Mouse (Mus musculus): ENCODE results near the gene Pigyl. TPM values are rescaled to one million over a fixed set of nuclear protein-coding genes. Genes with fewer than 3 reads are reported as not detected.
"Not testable (repeated sequence)": the region's sequence is repeated elsewhere in the genome, so short reads cannot be mapped to it uniquely, and the experiment has no call there.

The Pigyl gene
- polyA plus RNA-seq, 1 experiment from 2014 or later = 123 TPM

DNA sequence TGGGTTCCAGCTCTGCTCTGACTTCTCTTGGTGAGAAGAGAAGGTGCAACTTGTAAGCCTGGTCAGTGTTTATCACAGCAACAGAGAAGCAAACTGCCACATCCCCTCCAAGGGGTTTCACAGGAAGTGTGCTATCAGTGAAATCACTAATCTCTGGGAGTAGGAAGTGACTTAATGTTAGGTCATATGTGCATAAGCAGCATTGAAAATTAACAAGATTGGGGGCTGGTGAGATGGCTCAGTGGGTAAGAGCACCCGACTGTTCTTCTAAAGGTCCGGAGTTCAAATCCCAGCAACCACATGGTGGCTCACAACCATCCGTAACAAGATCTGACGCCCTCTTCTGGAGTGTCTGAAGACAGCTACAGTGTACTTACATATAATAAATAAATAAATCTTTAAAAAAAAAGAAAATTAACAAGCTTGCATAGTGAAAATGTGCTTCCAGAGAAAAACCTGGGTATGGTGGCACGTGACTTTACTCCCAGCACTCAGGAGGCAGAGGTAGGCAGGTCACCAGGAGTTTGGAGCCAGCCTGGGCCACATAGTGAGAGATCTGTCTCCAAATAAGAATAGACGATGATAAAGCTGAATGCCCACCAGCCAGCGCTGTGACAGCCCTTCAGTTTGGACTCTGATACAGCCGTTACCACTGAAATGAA lies 12.2 kb upstream of the Pigyl start:
- ATAC-seq = no peak
- Histone ChIP-seq H3K27ac (ENCODE audit: low read depth, low read length) (no peak overlapping the region), H3K27me3 (replicated peaks; ENCODE audit: control insufficient read depth, insufficient read depth, low read length) (no peaks in the 10 kb centered on the region), H3K4me3 (ENCODE audit: low read depth, low read length) (no peak overlapping the region), H3K4me2 (replicated peaks; ENCODE audit: low read depth) (no peak overlapping the region), H3K9ac (ENCODE audit: low read depth, low read length) (no peak overlapping the region), H3K9me3 (ENCODE audit: control insufficient read depth) (no peaks in the 10 kb centered on the region), H3K4me1 (replicated peaks; ENCODE audit: control insufficient read depth, insufficient read depth, low read length) (no peaks in the 10 kb centered on the region), H3K36me3 (ENCODE audit: control insufficient read depth, insufficient read depth) (no peaks in the 10 kb centered on the region)
- whole genome bisulfite sequencing = 86% methylated on average over 6 of the region's 8 CpGs
- TF ChIP-seq CTCF (IDR thresholded peaks at IDR 0.05; ENCODE audit: low read depth) = no peak

DNA sequence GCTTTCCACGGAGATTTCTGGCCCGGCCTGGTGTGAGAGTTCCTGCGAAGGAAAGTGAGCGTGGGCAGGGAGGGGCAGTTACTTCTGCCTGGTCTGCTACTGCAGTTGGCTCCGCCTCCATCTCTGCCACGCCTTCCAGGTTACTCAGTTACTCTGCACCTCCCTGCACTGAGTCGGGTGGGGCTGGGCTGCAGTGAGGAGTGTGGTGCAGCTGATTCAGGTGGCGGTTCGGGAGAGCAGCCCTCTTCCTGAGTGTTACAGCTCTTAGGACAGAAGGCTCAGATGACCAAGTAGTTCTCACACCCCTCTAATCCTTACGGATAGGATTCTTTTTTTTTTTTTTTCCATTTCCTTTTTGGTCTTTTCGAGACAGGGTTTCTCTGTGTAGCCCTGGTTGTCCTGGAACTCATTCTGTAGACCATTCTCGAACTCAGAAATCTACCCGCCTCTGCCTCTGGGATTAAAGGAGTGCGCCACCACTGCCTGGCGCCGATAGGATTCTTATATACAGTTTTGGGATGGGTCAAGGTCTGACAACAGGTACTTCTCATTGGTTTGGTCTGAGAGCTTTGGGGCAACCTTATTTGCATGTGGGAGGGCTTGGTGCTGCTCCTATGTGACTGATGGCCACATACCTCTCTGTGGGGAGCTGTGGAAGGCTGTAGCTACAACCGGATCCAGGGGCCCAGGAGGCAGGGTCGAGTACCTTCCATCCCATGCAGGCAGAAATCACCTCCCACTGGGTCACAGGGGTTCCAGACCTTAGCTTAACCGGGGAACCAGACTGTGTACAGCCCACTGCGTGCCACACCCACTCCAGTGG lies 7.0 kb upstream of the Pigyl start:
- no peak for TF ChIP-seq CTCF (IDR thresholded peaks at IDR 0.05; ENCODE audit: low read depth)
- peak; percentile 76 for ATAC-seq
- H3K36me3 ChIP-seq (ENCODE audit: control insufficient read depth, insufficient read depth) = no peaks in the 10 kb centered on the region
- H3K4me2 ChIP-seq (replicated peaks; ENCODE audit: low read depth) = peak overlapping the region; percentile 43
- H3K4me1 ChIP-seq (replicated peaks; ENCODE audit: control insufficient read depth, insufficient read depth, low read length) = no peaks in the 10 kb centered on the region
- H3K27me3 ChIP-seq (replicated peaks; ENCODE audit: control insufficient read depth, insufficient read depth, low read length) = no peaks in the 10 kb centered on the region
- WGBS = 58% methylated on average over 20 of the region's 20 CpGs
- H3K9ac ChIP-seq (ENCODE audit: low read depth, low read length) = no peak overlapping the region
- peak overlapping the region; percentile 84 for H3K27ac ChIP-seq (ENCODE audit: low read depth, low read length)
- H3K9me3 ChIP-seq (ENCODE audit: control insufficient read depth) = no peaks in the 10 kb centered on the region
- H3K4me3 ChIP-seq (ENCODE audit: low read depth, low read length) = no peak overlapping the region

DNA sequence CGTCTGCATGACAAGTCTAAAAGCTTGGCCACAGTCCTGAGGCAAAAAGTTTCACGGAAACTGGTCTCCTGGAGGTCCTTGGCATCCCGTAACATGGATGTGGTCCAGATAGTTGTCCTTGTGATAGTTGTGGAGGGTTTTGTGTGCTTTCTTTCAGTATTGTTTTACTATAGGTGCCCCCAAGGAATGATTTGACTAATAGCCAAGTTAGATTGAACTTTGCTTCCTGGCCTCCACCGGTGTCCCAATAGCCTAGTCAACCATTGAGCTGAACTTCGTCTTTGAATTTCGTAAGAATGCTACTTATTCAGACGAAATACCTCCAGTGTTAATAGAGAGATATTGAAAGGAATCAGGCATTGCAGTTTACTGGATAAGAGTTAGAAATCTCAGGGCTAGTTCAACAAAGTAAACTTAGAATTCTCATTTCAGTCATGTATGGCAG lies 6.4 kb upstream of the Pigyl start:
- not testable (repeated sequence) for H3K9ac ChIP-seq (ENCODE audit: low read depth, low read length); H3K27me3 ChIP-seq (replicated peaks; ENCODE audit: control insufficient read depth, insufficient read depth, low read length); H3K4me3 ChIP-seq (ENCODE audit: low read depth, low read length); H3K36me3 ChIP-seq (ENCODE audit: control insufficient read depth, insufficient read depth); H3K4me1 ChIP-seq (replicated peaks; ENCODE audit: control insufficient read depth, insufficient read depth, low read length); H3K9me3 ChIP-seq (ENCODE audit: control insufficient read depth)
- peak; percentile 77 for ATAC-seq
- 55% methylated on average over 7 of the region's 7 CpGs for WGBS
- H3K27ac ChIP-seq (ENCODE audit: low read depth, low read length) = peak overlapping the region; percentile 84
- peak overlapping the region; percentile 43 for H3K4me2 ChIP-seq (replicated peaks; ENCODE audit: low read depth)

DNA sequence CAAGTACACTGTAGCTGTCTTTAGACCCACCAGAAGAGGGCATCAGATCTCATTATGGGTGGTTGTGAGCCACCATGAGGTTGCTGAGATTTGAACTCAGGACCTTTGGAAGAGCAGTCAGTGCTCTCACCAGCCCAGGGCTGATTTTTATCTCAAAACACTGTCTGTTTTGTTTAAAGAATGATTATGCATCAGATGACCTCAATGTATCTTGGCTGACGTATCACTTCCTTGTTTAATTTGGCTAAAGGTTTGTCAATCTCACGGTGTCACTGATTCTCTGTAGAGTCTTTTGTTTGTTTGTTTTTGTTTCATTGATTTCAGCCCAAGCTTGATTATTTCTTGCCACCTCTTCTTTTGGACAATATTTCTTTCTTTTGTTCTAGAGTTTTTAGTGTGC lies 5.7 kb upstream of the Pigyl start:
- no peak for ATAC-seq
- H3K4me2 ChIP-seq (replicated peaks; ENCODE audit: low read depth) = no peak overlapping the region
- no peaks in the 10 kb centered on the region for H3K36me3 ChIP-seq (ENCODE audit: control insufficient read depth, insufficient read depth)
- peak; percentile 29; the same call in 1 of the 2 replicates for TF ChIP-seq CTCF (IDR thresholded peaks at IDR 0.05; ENCODE audit: low read depth)
- H3K4me3 ChIP-seq (ENCODE audit: low read depth, low read length) = no peak overlapping the region
- no peaks in the 10 kb centered on the region for H3K9me3 ChIP-seq (ENCODE audit: control insufficient read depth)
- peak overlapping the region; percentile 84 for H3K27ac ChIP-seq (ENCODE audit: low read depth, low read length)
- 44% methylated on average over 2 of the region's 2 CpGs for WGBS
- H3K27me3 ChIP-seq (replicated peaks; ENCODE audit: control insufficient read depth, insufficient read depth, low read length) = no peaks in the 10 kb centered on the region
- H3K9ac ChIP-seq (ENCODE audit: low read depth, low read length) = no peak overlapping the region
- no peaks in the 10 kb centered on the region; the same call in 1 of the 2 replicates for H3K4me1 ChIP-seq (replicated peaks; ENCODE audit: control insufficient read depth, insufficient read depth, low read length)

DNA sequence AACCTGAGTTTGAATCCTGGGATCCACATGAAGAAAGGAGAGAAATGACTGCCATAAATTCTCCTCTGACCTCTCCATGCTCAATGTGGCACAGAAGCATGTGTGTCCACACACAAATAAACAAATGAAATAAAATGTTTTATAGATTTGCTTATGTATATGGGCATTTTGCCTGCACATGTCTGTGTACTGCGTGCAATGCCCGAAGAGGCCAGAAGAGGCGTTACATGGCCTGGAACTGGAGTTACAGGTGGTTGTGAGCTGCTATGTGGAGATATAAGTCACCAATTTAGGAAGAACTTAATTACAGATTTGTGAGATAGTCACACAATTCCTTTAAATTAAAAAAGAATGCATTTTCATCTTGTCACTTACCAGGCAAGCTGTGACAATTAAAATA lies 2.8 kb upstream of the Pigyl start:
- no peaks in the 10 kb centered on the region for H3K9me3 ChIP-seq (ENCODE audit: control insufficient read depth)
- 84% methylated on average over 3 of the region's 3 CpGs for WGBS
- H3K36me3 ChIP-seq (ENCODE audit: control insufficient read depth, insufficient read depth) = peaks cover 7% of the 10 kb centered on the region; the same call in 1 of the 2 replicates
- no peak overlapping the region for H3K4me2 ChIP-seq (replicated peaks; ENCODE audit: low read depth)
- no peaks in the 10 kb centered on the region; the same call in 1 of the 2 replicates for H3K4me1 ChIP-seq (replicated peaks; ENCODE audit: control insufficient read depth, insufficient read depth, low read length)
- H3K4me3 ChIP-seq (ENCODE audit: low read depth, low read length) = no peak overlapping the region
- H3K9ac ChIP-seq (ENCODE audit: low read depth, low read length) = no peak overlapping the region
- TF ChIP-seq CTCF (IDR thresholded peaks at IDR 0.05; ENCODE audit: low read depth) = no peak; the same call in 1 of the 2 replicates
- H3K27me3 ChIP-seq (replicated peaks; ENCODE audit: control insufficient read depth, insufficient read depth, low read length) = no peaks in the 10 kb centered on the region
- no peak for ATAC-seq
- no peak overlapping the region for H3K27ac ChIP-seq (ENCODE audit: low read depth, low read length)

DNA sequence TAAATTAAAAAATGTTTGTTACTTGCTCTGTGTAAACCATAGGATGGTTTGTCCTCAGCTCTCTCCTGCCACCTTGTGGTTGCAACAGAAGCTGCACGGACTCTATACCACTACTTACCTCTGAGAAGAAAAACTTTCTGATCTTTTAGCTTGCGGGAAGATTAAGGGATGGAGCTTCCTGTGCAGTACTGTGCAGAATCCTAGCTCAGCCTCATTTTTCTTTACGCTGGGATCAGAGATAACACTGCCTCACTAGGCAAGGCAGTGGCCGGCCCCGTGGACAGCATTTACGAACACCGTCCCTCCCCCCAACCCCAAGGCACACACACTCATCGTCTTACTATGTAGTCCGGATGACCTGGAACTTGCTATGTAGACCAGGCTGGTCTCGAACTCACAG lies 1.0 kb upstream of the Pigyl start:
- no peaks in the 10 kb centered on the region; the same call in 1 of the 2 replicates for H3K4me1 ChIP-seq (replicated peaks; ENCODE audit: control insufficient read depth, insufficient read depth, low read length)
- peak; percentile 26; the same call in 1 of the 2 replicates for ATAC-seq
- no peaks in the 10 kb centered on the region for H3K27me3 ChIP-seq (replicated peaks; ENCODE audit: control insufficient read depth, insufficient read depth, low read length)
- H3K4me3 ChIP-seq (ENCODE audit: low read depth, low read length) = no peak overlapping the region
- H3K4me2 ChIP-seq (replicated peaks; ENCODE audit: low read depth) = peak overlapping the region; percentile 47
- no peaks in the 10 kb centered on the region for H3K9me3 ChIP-seq (ENCODE audit: control insufficient read depth)
- H3K36me3 ChIP-seq (ENCODE audit: control insufficient read depth, insufficient read depth) = peaks cover 8% of the 10 kb centered on the region; the same call in 1 of the 2 replicates
- WGBS = 21% methylated on average over 10 of the region's 10 CpGs
- no peak overlapping the region for H3K9ac ChIP-seq (ENCODE audit: low read depth, low read length)
- TF ChIP-seq CTCF (IDR thresholded peaks at IDR 0.05; ENCODE audit: low read depth) = peak; percentile 87
- H3K27ac ChIP-seq (ENCODE audit: low read depth, low read length) = no peak overlapping the region
